Mouse (Mus musculus) gastrocnemius, postnatal 25 days (tissue): ENCODE measurements around the gene Tpt1. TPM values are rescaled to one million over a fixed set of nuclear protein-coding genes. Genes with fewer than 3 reads are reported as not detected.
"Not testable (repeated sequence)": the region's sequence is repeated elsewhere in the genome, so short reads cannot be mapped to it uniquely, and the experiment has no call there.

Experiments used
- DNase-seq: peaks from one replicate; pipeline ENCODE4 v3.0.0; 2022
- long read RNA-seq, 2 experiments: library from polyadenylated mRNA; stranded (forward); transcript quantifications; one replicate each; pipeline ENCODE4 v2.0.0; 2021
- total RNA-seq, 2 experiments: library from RNA; stranded (reverse); gene quantifications; 1 replicate in 1 of 2; 2 replicates in 1 of 2; pipeline ENCODE4 v1.2.3; 2021

Tpt1 gene
- total RNA-seq, result 1,000 to 10,000 TPM; 2,961 to 2,964 TPM
- long read RNA-seq, experiment 1, transcript Tpt1-201 (6 exons, 1,169 nt), result major isoform, 1,198 of 1,268 reads
- long read RNA-seq, experiment 1, partial matches to known transcripts, result 65 of 1,268 reads
- long read RNA-seq, experiment 1, other reads (novel, unspliced or antisense), result 5 of 1,268 reads
- long read RNA-seq, experiment 2, transcript Tpt1-201 (6 exons, 1,169 nt), result major isoform, 839 of 880 reads
- long read RNA-seq, experiment 2, partial matches to known transcripts, result 30 of 880 reads
- long read RNA-seq, experiment 2, other reads (novel, unspliced or antisense), result 11 of 880 reads

- peak; percentile 99 for DNase-seq
Observed at GRCm38 (mm10) chr14:75844867-75845697, at the start of gene Tpt1. Gene Tpt1 (plus strand): TSS chr14:75845093.

GRCm38 (mm10) chr14:75795918-75796317 is 49.0 kb upstream of the Tpt1 start:
- DNase-seq, result no peak

- DNase-seq, result no peak
Observed at GRCm38 (mm10) chr14:75797769-75798386, 47.0 kb upstream of the Tpt1 start.

- DNase-seq, result peak; percentile 85
Observed at GRCm38 (mm10) chr14:75807800-75808199, 37.1 kb upstream of the Tpt1 start.

- DNase-seq, result no peak
Observed at GRCm38 (mm10) chr14:75809931-75810330, 35.0 kb upstream of the Tpt1 start.

- no peak for DNase-seq
Observed at GRCm38 (mm10) chr14:75818528-75818927, 26.4 kb upstream of the Tpt1 start.

GRCm38 (mm10) chr14:75819341-75819740 is 25.6 kb upstream of the Tpt1 start:
- no peak for DNase-seq

- peak; percentile 68 for DNase-seq
Observed at GRCm38 (mm10) chr14:75820007-75820406, 24.9 kb upstream of the Tpt1 start.

GRCm38 (mm10) chr14:75826851-75827410 is 18.0 kb upstream of the Tpt1 start:
- DNase-seq, result peak; percentile 30

GRCm38 (mm10) chr14:75828221-75828620 is 16.7 kb upstream of the Tpt1 start:
- DNase-seq, result peak; percentile 35

- peak; percentile 85 for DNase-seq
Observed at GRCm38 (mm10) chr14:75828866-75829806, 15.8 kb upstream of the Tpt1 start.

GRCm38 (mm10) chr14:75829817-75830216 is 15.1 kb upstream of the Tpt1 start:
- DNase-seq, result not testable (repeated sequence)

GRCm38 (mm10) chr14:75832031-75832430 is 12.9 kb upstream of the Tpt1 start:
- DNase-seq, result no peak

- DNase-seq, result no peak
Observed at GRCm38 (mm10) chr14:75832982-75833381, 11.9 kb upstream of the Tpt1 start.

- DNase-seq, result no peak
Observed at GRCm38 (mm10) chr14:75833546-75834250, 11.2 kb upstream of the Tpt1 start.

- peak; percentile 70 for DNase-seq
Observed at GRCm38 (mm10) chr14:75834251-75834738, 10.6 kb upstream of the Tpt1 start.

- peak; percentile 72 for DNase-seq
Observed at GRCm38 (mm10) chr14:75834739-75835381, 10.0 kb upstream of the Tpt1 start.

- no peak for DNase-seq
Observed at GRCm38 (mm10) chr14:75836579-75836978, 8.3 kb upstream of the Tpt1 start.

- no peak for DNase-seq
Observed at GRCm38 (mm10) chr14:75837048-75837916, 7.6 kb upstream of the Tpt1 start.
